ENCODE assay signal across 21 mouse cellular contexts in genomic region chr16:5425908-5426307, GRCm38 (mm10).
DNase-seq lines count a peak whose midpoint lies in the region; ATAC-seq lines count a peak whose summit lies in the region.
"Had no signal": no experiment of that assay in that cellular context is flagged by ENCODE, and none has a peak within 500 bp of the region (broad histone marks: within the 10 kb centered on the region; RNA-seq: fewer than 3 reads in every experiment).

No protein-coding gene starts in this region.

- no peaks in the 10 kb centered on the region for H3K36me3 ChIP-seq in kidney, embryonic 14.5 days (ENCODE audit: control insufficient read depth, insufficient read depth, low read length)
- H3K36me3 ChIP-seq in forebrain, embryonic 16.5 days (ENCODE audit: control insufficient read depth, insufficient read depth) = no peaks in the 10 kb centered on the region
- H3K36me3 ChIP-seq: embryonic facial prominence, embryonic 13.5 days; embryonic facial prominence, embryonic 15.5 days; forebrain, embryonic 15.5 days had no signal

- 84% methylated on average over 2 of the region's 2 CpGs for WGBS in kidney, embryonic 14.5 days
- WGBS in forebrain, embryonic 16.5 days = 84% methylated on average over 2 of the region's 2 CpGs

- H3K9me3 ChIP-seq in kidney, embryonic 14.5 days (ENCODE audit: control insufficient read depth, low read length) = no peaks in the 10 kb centered on the region
- no peaks in the 10 kb centered on the region for H3K9me3 ChIP-seq in forebrain, embryonic 16.5 days (ENCODE audit: control insufficient read depth, low read length)
- H3K9me3 ChIP-seq: embryonic facial prominence, embryonic 13.5 days; embryonic facial prominence, embryonic 15.5 days; forebrain, embryonic 13.5 days; forebrain, embryonic 15.5 days had no signal

- H3K4me1 ChIP-seq in kidney, embryonic 14.5 days (ENCODE audit: control insufficient read depth, insufficient read depth, low read length) = no peaks in the 10 kb centered on the region
- peaks cover 3% of the 10 kb centered on the region; the same call in 1 of the 2 replicates for H3K4me1 ChIP-seq in forebrain, embryonic 16.5 days (replicated peaks; ENCODE audit: control insufficient read depth, insufficient read depth, low read length)
- H3K4me1 ChIP-seq: embryonic facial prominence, embryonic 13.5 days; embryonic facial prominence, embryonic 15.5 days; forebrain, embryonic 13.5 days had no signal

- no peak overlapping the region for H3K9ac ChIP-seq in kidney, embryonic 14.5 days (ENCODE audit: low read depth, low read length)
- no peak overlapping the region for H3K9ac ChIP-seq in forebrain, embryonic 16.5 days (replicated peaks; ENCODE audit: low read depth, low read length)
- H3K9ac ChIP-seq: embryonic facial prominence, embryonic 13.5 days; embryonic facial prominence, embryonic 15.5 days; forebrain, embryonic 13.5 days; forebrain, embryonic 15.5 days had no signal

- H3K27ac ChIP-seq in kidney, embryonic 14.5 days (ENCODE audit: low read depth, low read length) = no peak overlapping the region
- H3K27ac ChIP-seq in forebrain, embryonic 16.5 days (ENCODE audit: low read length) = no peak overlapping the region
- H3K27ac ChIP-seq: embryonic facial prominence, embryonic 13.5 days; embryonic facial prominence, embryonic 15.5 days; forebrain, embryonic 13.5 days; forebrain, embryonic 15.5 days had no signal

- peak; percentile 80 for ATAC-seq in CD4-positive, CD25-positive, alpha-beta regulatory T cell, adult 4 months
- peak; percentile 31; the same call in 1 of the 2 replicates for ATAC-seq in common myeloid progenitor, adult 5-6 weeks (replicated peaks; ENCODE audit: low read depth, poor library complexity, severe bottlenecking)
- peak; percentile 78 for ATAC-seq in inflammation-experienced regulatory T-cells, adult 6 months
- no peak for ATAC-seq in kidney, embryonic 14.5 days (ENCODE audit: low FRiP score, low TSS enrichment)
- ATAC-seq in forebrain, embryonic 16.5 days = no peak
- ATAC-seq: forebrain, embryonic 13.5 days; forebrain, embryonic 15.5 days had no signal

- DNase-seq in 416B (ENCODE audit: low read depth) = peak; percentile 17
- no peak for DNase-seq in gastrocnemius, postnatal 4 days (ENCODE audit: low spot score in 2 of 2)
- DNase-seq: adrenal gland, adult 8-10 months; adrenal gland, postnatal 14 days; adrenal gland, postnatal 36 days; cerebellum, adult 11-12 months; cerebellum, adult 2 months; cerebellum, adult 9-10 months; cerebellum, postnatal 10 days; cerebellum, postnatal 25 days; embryo, embryonic 11 days had no signal

- no peaks in the 10 kb centered on the region for H3K27me3 ChIP-seq in kidney, embryonic 14.5 days (ENCODE audit: control insufficient read depth, insufficient read depth, low read length)
- H3K27me3 ChIP-seq in forebrain, embryonic 16.5 days (replicated peaks; ENCODE audit: control insufficient read depth, insufficient read depth, low read length) = no peaks in the 10 kb centered on the region
- H3K27me3 ChIP-seq: embryonic facial prominence, embryonic 13.5 days; embryonic facial prominence, embryonic 15.5 days; forebrain, embryonic 13.5 days; forebrain, embryonic 15.5 days had no signal

- no peak overlapping the region for H3K4me2 ChIP-seq in kidney, embryonic 14.5 days (replicated peaks; ENCODE audit: low read depth, low read length)
- H3K4me2 ChIP-seq in forebrain, embryonic 16.5 days (ENCODE audit: low read length) = no peak overlapping the region
- H3K4me2 ChIP-seq: embryonic facial prominence, embryonic 13.5 days; embryonic facial prominence, embryonic 15.5 days; forebrain, embryonic 13.5 days; forebrain, embryonic 15.5 days had no signal

- H3K4me3 ChIP-seq in kidney, embryonic 14.5 days (ENCODE audit: low read length) = no peak overlapping the region
- H3K4me3 ChIP-seq in forebrain, embryonic 16.5 days (replicated peaks; ENCODE audit: low read length) = no peak overlapping the region
- H3K4me3 ChIP-seq: embryonic facial prominence, embryonic 13.5 days; embryonic facial prominence, embryonic 15.5 days; erythroblast, embryonic 14.5 days; forebrain, embryonic 13.5 days; forebrain, embryonic 15.5 days had no signal

Comparison
In these comparisons a context has a peak if more than half of its experiments do, and no peak if none do; other contexts are left out.
1. ATAC-seq: peak in CD4-positive, CD25-positive, alpha-beta regulatory T cell, adult 4 months (single experiment), common myeloid progenitor, adult 5-6 weeks (single experiment) and inflammation-experienced regulatory T-cells, adult 6 months (single experiment); none in kidney, embryonic 14.5 days (single experiment) and forebrain, embryonic 16.5 days (single experiment).